Comparison of ENCODE assay signal across 24 mouse cellular contexts in genomic region chr16:93610961-93611360, GRCm38 (mm10). TPM values are rescaled to one million over a fixed set of nuclear protein-coding genes. Genes with fewer than 3 reads are reported as not detected.
"Had no signal": no experiment of that assay in that cellular context is flagged by ENCODE, and none has a peak within 500 bp of the region (broad histone marks: within the 10 kb centered on the region; RNA-seq: fewer than 3 reads in every experiment).

No protein-coding gene starts in this region.

- H3K9me3 ChIP-seq: limb, embryonic 10.5 days; limb, embryonic 13.5 days; liver, embryonic 15.5 days; stomach, embryonic 15.5 days had no signal

- H3K4me2 ChIP-seq: limb, embryonic 13.5 days; liver, embryonic 11.5 days; liver, embryonic 15.5 days; midbrain, embryonic 11.5 days; stomach, embryonic 15.5 days had no signal

- H3K27ac ChIP-seq: layer of hippocampus, adult 2 months; limb, embryonic 10.5 days; limb, embryonic 13.5 days; liver, embryonic 15.5 days; stomach, embryonic 15.5 days had no signal

- H3K4me3 ChIP-seq: layer of hippocampus, adult 2 months; limb, embryonic 10.5 days; limb, embryonic 13.5 days; liver, embryonic 15.5 days; stomach, embryonic 15.5 days had no signal

- H3K36me3 ChIP-seq: liver, embryonic 15.5 days had no signal

- H3K27me3 ChIP-seq: limb, embryonic 13.5 days; stomach, embryonic 15.5 days had no signal

- ATAC-seq: inflammation-experienced regulatory T-cells, adult 6 months; intestine, embryonic 16.5 days had no signal

- H3K9ac ChIP-seq: limb, embryonic 13.5 days; liver, embryonic 15.5 days; stomach, embryonic 15.5 days had no signal

- DNase-seq: layer of hippocampus, adult 9-11 months; lung, adult 2 months; lung, postnatal 14 days; lung, postnatal 4 days; midbrain, embryonic 14.5 days; right cerebral cortex, postnatal 25 days; spleen, adult 18-20 months; thymus, postnatal 25 days had no signal

RNA-seq across cellular contexts. Expression of gene Gm5678, which starts 16.9 kb away (rescaled TPM):
- polyA plus RNA-seq: intestine, embryonic 16.5 days; kidney, embryonic 14.5 days; large intestine, adult 2 months; limb, embryonic 10.5 days; limb, embryonic 13.5 days; liver, embryonic 11.5 days; liver, embryonic 15.5 days; lung, adult 2 months; lung, embryonic 16.5 days; midbrain, embryonic 11.5 days; midbrain, embryonic 14.5 days; midbrain, postnatal 0 days; neural tube, embryonic 11.5 days; neural tube, embryonic 14.5 days; urinary bladder, adult 2 months had no signal
